Mouse (Mus musculus): ENCODE results near the gene 4922502D21Rik.

GRCm38 (mm10) chr6:129318395-129318794, 13.2 kb downstream of the 4922502D21Rik start:
- TF ChIP-seq CTCF (IDR thresholded peaks at IDR 0.05; ENCODE audit: low read depth, low read length): no peak
- no peak for TF ChIP-seq POLR2A (IDR thresholded peaks at IDR 0.05; ENCODE audit: borderline replicate concordance, low read depth, low read length)
